Mouse (Mus musculus): ENCODE measurements around the gene Krtap4-7.

DNA sequence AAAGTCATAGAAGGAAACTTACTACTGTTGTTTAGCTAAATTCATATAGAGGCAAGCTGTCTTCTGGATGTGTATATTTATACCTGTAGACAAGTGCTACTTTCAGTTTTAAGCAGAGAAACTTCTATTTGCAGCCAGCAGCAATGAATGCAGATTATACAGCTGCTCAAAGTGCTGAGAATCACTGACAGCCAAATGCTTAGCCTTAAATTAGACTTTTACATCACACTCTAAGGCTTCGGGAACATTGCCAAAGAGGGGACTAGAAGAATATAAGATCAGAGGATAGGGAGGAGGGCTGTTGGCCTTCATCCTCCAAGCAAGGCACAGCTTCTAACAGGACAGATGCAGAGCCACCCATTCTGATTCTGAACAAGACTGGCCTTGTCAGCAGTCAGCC is 6.8 kb downstream of the Krtap4-7 start:
- TF ChIP-seq CTCF (IDR thresholded peaks at IDR 0.05; ENCODE audit: borderline replicate concordance, control insufficient read depth, extremely low read depth, insufficient read depth, low read length, poor library complexity) (no peak), POLR2A (IDR thresholded peaks at IDR 0.05; ENCODE audit: control insufficient read depth, extremely low read depth, insufficient read depth, low read length, poor library complexity) (no peak)

Data from thymus, adult 2 months (tissue).